Mouse (Mus musculus) thymus, adult 2 months (tissue): ENCODE data around the gene Rassf10.

Source experiments
- CTCF ChIP-seq: fragments of 200-500 bp; IDR thresholded peaks from 2 replicates; pipeline ENCODE4 v1.5.1; 2012; ENCODE audit warnings: mild to moderate bottlenecking, control low read depth, low read length, moderate library complexity, borderline replicate concordance; ENCODE audit not compliant: control insufficient read depth, poor library complexity, insufficient read depth; ENCODE audit errors: extremely low read depth
- POLR2A ChIP-seq: fragments of 200-500 bp; IDR thresholded peaks from 2 replicates; pipeline ENCODE4 v1.6.1; 2012; ENCODE audit warnings: mild to moderate bottlenecking, low read length, control low read depth, moderate library complexity; ENCODE audit not compliant: control insufficient read depth, poor library complexity, insufficient read depth; ENCODE audit errors: extremely low read depth

- TF ChIP-seq CTCF (no peak), POLR2A (no peak)
Observed at GRCm38 (mm10) chr7:112983316-112983715, 29.6 kb downstream of the Rassf10 start.
